In genomic region chr6:139852836-139853235, GRCm38 (mm10) we compare ENCODE assay signal across 22 mouse cellular contexts.
DNase-seq lines count a peak whose midpoint lies in the region; ATAC-seq and TF ChIP-seq lines count a peak whose summit lies in the region.
"Had no signal": no experiment of that assay in that cellular context is flagged by ENCODE, and none has a peak within 500 bp of the region (broad histone marks: within the 10 kb centered on the region; RNA-seq: fewer than 3 reads in every experiment).

No protein-coding gene starts in this region.

- H3K4me3 ChIP-seq in limb, embryonic 13.5 days = no peak overlapping the region
- no peak overlapping the region for H3K4me3 ChIP-seq in limb, embryonic 10.5 days
- no peak overlapping the region for H3K4me3 ChIP-seq in thymus, adult 2 months (ENCODE audit: control insufficient read depth, insufficient read depth, low read length)
- H3K4me3 ChIP-seq: embryonic facial prominence, embryonic 13.5 days; left cerebral cortex, adult 2 months; limb, embryonic 15.5 days; midbrain, embryonic 12.5 days; neural tube, embryonic 13.5 days had no signal

- no peaks in the 10 kb centered on the region for H3K9me3 ChIP-seq in limb, embryonic 13.5 days
- no peaks in the 10 kb centered on the region for H3K9me3 ChIP-seq in limb, embryonic 10.5 days (replicated peaks)
- H3K9me3 ChIP-seq: embryonic facial prominence, embryonic 13.5 days; limb, embryonic 15.5 days; midbrain, embryonic 12.5 days; neural tube, embryonic 13.5 days had no signal

- TF ChIP-seq POLR2A in thymus, adult 2 months (IDR thresholded peaks at IDR 0.05; ENCODE audit: control insufficient read depth, extremely low read depth, insufficient read depth, low read length, poor library complexity) = no peak

- peaks cover 9% of the 10 kb centered on the region for H3K4me1 ChIP-seq in limb, embryonic 13.5 days
- no peaks in the 10 kb centered on the region for H3K4me1 ChIP-seq in limb, embryonic 10.5 days
- H3K4me1 ChIP-seq in thymus, adult 2 months (replicated peaks; ENCODE audit: control insufficient read depth, insufficient read depth, low read length) = no peaks in the 10 kb centered on the region
- H3K4me1 ChIP-seq: limb, embryonic 15.5 days; midbrain, embryonic 12.5 days; neural tube, embryonic 13.5 days had no signal

- no peaks in the 10 kb centered on the region for H3K36me3 ChIP-seq in limb, embryonic 13.5 days
- H3K36me3 ChIP-seq in limb, embryonic 10.5 days = no peaks in the 10 kb centered on the region
- H3K36me3 ChIP-seq in thymus, adult 2 months (ENCODE audit: control insufficient read depth, insufficient read depth, low read length) = no peaks in the 10 kb centered on the region
- H3K36me3 ChIP-seq: embryonic facial prominence, embryonic 13.5 days; limb, embryonic 15.5 days; midbrain, embryonic 12.5 days; neural tube, embryonic 13.5 days had no signal

- H3K4me2 ChIP-seq in limb, embryonic 13.5 days (replicated peaks) = no peak overlapping the region
- H3K4me2 ChIP-seq: embryonic facial prominence, embryonic 13.5 days; heart, embryonic 11.5 days; limb, embryonic 15.5 days; midbrain, embryonic 12.5 days; neural tube, embryonic 13.5 days had no signal

- no peaks in the 10 kb centered on the region for H3K27me3 ChIP-seq in limb, embryonic 13.5 days
- no peaks in the 10 kb centered on the region for H3K27me3 ChIP-seq in limb, embryonic 10.5 days (ENCODE audit: low read depth, poor library complexity, severe bottlenecking)
- no peaks in the 10 kb centered on the region for H3K27me3 ChIP-seq in thymus, adult 2 months (ENCODE audit: control insufficient read depth, insufficient read depth, low read length)
- H3K27me3 ChIP-seq: embryonic facial prominence, embryonic 13.5 days; limb, embryonic 15.5 days; midbrain, embryonic 12.5 days; neural tube, embryonic 13.5 days had no signal

- 62% methylated on average over 3 of the region's 3 CpGs for WGBS in limb, embryonic 13.5 days
- 92% methylated on average over 3 of the region's 3 CpGs for WGBS in limb, embryonic 10.5 days
- WGBS in thymus, adult 2 months = 92% methylated on average over 3 of the region's 3 CpGs

- DNase-seq in cerebellum, postnatal 10 days = peak; percentile 75 to 79
- DNase-seq in cerebellum, adult 18-20 months = no peak
- no peak for DNase-seq in limb, embryonic 10.5 days (ENCODE audit: low spot score)
- DNase-seq in layer of hippocampus, adult 11-12 months (ENCODE audit: low spot score) = peak; percentile 65
- DNase-seq in layer of hippocampus, postnatal 36 days = peak; percentile 58 to 59
- DNase-seq in thymus, adult 2 months = no peak
- DNase-seq in kidney, postnatal 36 days = no peak
- DNase-seq: cerebellum, adult 2 months; heart, postnatal 36 days; kidney, adult 18-20 months; kidney, postnatal 10 days; lung, adult 18-20 months; lung, postnatal 36 days; right cerebral cortex, postnatal 25 days; thymus, postnatal 36 days had no signal

- ATAC-seq in limb, embryonic 13.5 days (ENCODE audit: low FRiP score, low read depth) = peak; percentile 11; the same call in 1 of the 2 replicates

- H3K9ac ChIP-seq in limb, embryonic 13.5 days = no peak overlapping the region
- H3K9ac ChIP-seq: embryonic facial prominence, embryonic 13.5 days; limb, embryonic 15.5 days; midbrain, embryonic 12.5 days; neural tube, embryonic 13.5 days had no signal

- no peak overlapping the region for H3K27ac ChIP-seq in limb, embryonic 13.5 days
- no peak overlapping the region for H3K27ac ChIP-seq in limb, embryonic 10.5 days
- no peak overlapping the region for H3K27ac ChIP-seq in thymus, adult 2 months (ENCODE audit: control insufficient read depth, insufficient read depth, low read length)
- H3K27ac ChIP-seq: embryonic facial prominence, embryonic 13.5 days; left cerebral cortex, adult 2 months; limb, embryonic 15.5 days; midbrain, embryonic 12.5 days; neural tube, embryonic 13.5 days had no signal

- TF ChIP-seq CTCF in thymus, adult 2 months (IDR thresholded peaks at IDR 0.05; ENCODE audit: borderline replicate concordance, control insufficient read depth, extremely low read depth, insufficient read depth, low read length, poor library complexity) = no peak

Comparison
In these comparisons a context has a peak if more than half of its experiments do, and no peak if none do; other contexts are left out.
1. DNase-seq: peak in cerebellum, postnatal 10 days (2 of 2), layer of hippocampus, adult 11-12 months (single experiment) and layer of hippocampus, postnatal 36 days (2 of 2); none in cerebellum, adult 18-20 months (0 of 2), limb, embryonic 10.5 days (single experiment), thymus, adult 2 months (single experiment) and kidney, postnatal 36 days (0 of 2).